Mouse (Mus musculus) hindbrain, embryonic 10.5 days (tissue): ENCODE measurements around the gene Inpp5a. TPM values are rescaled to one million over a fixed set of nuclear protein-coding genes. Genes with fewer than 3 reads are reported as not detected.

Experiments used
- DNase-seq: peaks from one replicate; pipeline ENCODE4 v3.0.0-alpha.2; 2017; ENCODE audit warnings: low spot score
- H3K27ac ChIP-seq: fragments of 300-500 bp; sonication (generic); 2 replicates; pipeline ENCODE4 v1.5.1; 2016; ENCODE audit warnings: mild to moderate bottlenecking, moderate library complexity
- H3K27me3 ChIP-seq: fragments of 300-500 bp; sonication (generic); 2 replicates; pipeline ENCODE4 v1.6.1; 2016; ENCODE audit warnings: mild to moderate bottlenecking; ENCODE audit not compliant: poor library complexity, insufficient read depth, severe bottlenecking
- H3K36me3 ChIP-seq: fragments of 300-500 bp; sonication (generic); 2 replicates; pipeline ENCODE4 v1.6.1; 2016; ENCODE audit warnings: mild to moderate bottlenecking, moderate library complexity
- H3K4me1 ChIP-seq: fragments of 300-500 bp; sonication (generic); replicated peaks from 2 replicates; pipeline ENCODE4 v1.6.1; 2016; ENCODE audit warnings: mild to moderate bottlenecking
- H3K4me3 ChIP-seq: fragments of 300-500 bp; sonication (generic); 2 replicates; pipeline ENCODE4 v1.5.1; 2016; ENCODE audit warnings: mild to moderate bottlenecking, moderate library complexity
- H3K9me3 ChIP-seq: fragments of 300-500 bp; sonication (generic); 2 replicates; pipeline ENCODE4 v1.6.1; 2016; ENCODE audit warnings: mild to moderate bottlenecking, moderate library complexity
- WGBS: fragments of 180-500 bp; shearing (Covaris S2); methylation state at CpG from one replicate; pipeline ENCODE4 v1.1.7; 2016; 5-methylcytosine and 5-hydroxymethylcytosine counted together
- polyA plus RNA-seq: library from polyadenylated mRNA; unstranded; fragments of >200 nt; fragmentation: Nextera tagmentation; extraction: Ambion mirVana; gene quantifications from 2 replicates; pipeline ENCODE4 v1.2.1, GENCODE M21; 2016

Inpp5a gene
- polyA plus RNA-seq, 1 experiment from 2014 or later = 19.0 TPM

DNA sequence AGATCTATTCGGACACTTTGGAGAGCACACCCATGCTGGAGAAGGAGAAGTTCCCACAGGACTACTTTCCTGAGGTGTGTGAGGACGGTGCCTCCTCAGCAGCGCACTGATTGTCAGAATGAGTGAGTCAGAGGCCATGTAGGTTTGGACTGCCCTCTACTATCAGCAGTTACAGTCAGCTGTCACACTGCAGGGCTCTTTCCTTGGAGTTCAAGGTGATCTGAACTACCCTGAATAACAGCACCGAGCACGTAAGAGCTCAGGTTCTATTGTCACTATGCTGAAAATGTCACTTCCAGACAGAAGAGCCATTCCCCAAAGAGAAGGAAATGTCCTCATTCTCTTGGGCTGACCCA lies 127.7 kb downstream of the Inpp5a start:
- WGBS = 95% methylated on average over 5 of the region's 5 CpGs
- Histone ChIP-seq H3K27me3 (peaks cover 95% of the 10 kb centered on the region), H3K4me3 (no peak overlapping the region), H3K27ac (no peak overlapping the region), H3K36me3 (peaks cover 8% of the 10 kb centered on the region; the same call in 1 of the 2 replicates), H3K9me3 (no peaks in the 10 kb centered on the region), H3K4me1 (0 out of 2 replicates have a peak, but pooled peaks cover 3% of the 10 kb centered on the region)
- no peak for DNase-seq

GRCm38 (mm10) chr7:139518352-139518751 lies 129.4 kb downstream of the Inpp5a start:
- 79% methylated on average over 3 of the region's 3 CpGs for WGBS
- H3K4me1 ChIP-seq = peaks cover 10% of the 10 kb centered on the region; the same call in 1 of the 2 replicates
- no peak for DNase-seq
- peaks cover 8% of the 10 kb centered on the region; the same call in 1 of the 2 replicates for H3K36me3 ChIP-seq
- peaks cover 99% of the 10 kb centered on the region for H3K27me3 ChIP-seq
- no peak overlapping the region for H3K27ac ChIP-seq
- H3K9me3 ChIP-seq = no peaks in the 10 kb centered on the region
- H3K4me3 ChIP-seq = no peak overlapping the region

DNA sequence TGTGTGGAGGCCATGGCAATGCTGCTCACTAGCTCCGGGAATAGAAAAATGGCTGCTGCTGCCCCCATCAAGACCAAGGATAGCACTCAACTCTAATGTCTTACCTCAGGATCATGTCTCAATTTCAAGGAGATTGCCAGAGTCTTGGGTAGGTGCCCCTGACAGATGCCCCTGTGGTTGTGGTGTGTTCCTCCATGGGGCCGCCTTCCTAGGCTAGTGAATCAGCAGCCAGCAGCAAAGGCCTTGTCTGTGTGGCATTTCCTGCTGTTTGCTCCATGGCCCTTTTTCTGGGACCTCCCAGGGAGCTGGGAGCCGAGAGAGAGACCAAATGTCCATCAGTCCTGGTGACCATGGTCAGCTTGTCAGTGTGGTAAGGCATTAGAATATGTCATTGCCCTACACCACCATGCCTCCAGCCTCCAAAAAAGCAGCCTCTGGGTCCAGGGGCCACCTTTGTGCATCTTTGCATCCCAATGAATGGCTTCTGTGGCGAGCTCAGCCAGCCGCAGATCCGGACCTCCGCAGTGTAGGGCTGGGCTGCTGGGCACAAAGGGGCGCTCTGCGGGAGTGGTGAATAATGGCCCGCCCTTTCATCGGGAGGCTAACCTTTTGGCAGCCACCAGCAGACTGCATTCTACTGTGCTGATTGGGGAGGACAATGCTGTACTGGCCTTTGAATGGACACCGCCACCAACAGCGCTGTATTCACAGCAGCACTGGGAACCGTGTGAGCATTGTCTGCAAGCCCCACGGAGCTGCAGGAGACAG lies 139.6 kb downstream of the Inpp5a start:
- H3K27ac ChIP-seq = peak overlapping the region; percentile 77
- H3K9me3 ChIP-seq = no peaks in the 10 kb centered on the region
- H3K36me3 ChIP-seq = peaks cover 28% of the 10 kb centered on the region
- WGBS = 11% methylated on average over 15 of the region's 15 CpGs
- peak; percentile 90 for DNase-seq
- H3K4me3 ChIP-seq = 0 out of 2 replicates have a peak overlapping the region, but pooled peaks have one; percentile 13
- peaks cover 51% of the 10 kb centered on the region for H3K4me1 ChIP-seq
- peaks cover 99% of the 10 kb centered on the region for H3K27me3 ChIP-seq

DNA sequence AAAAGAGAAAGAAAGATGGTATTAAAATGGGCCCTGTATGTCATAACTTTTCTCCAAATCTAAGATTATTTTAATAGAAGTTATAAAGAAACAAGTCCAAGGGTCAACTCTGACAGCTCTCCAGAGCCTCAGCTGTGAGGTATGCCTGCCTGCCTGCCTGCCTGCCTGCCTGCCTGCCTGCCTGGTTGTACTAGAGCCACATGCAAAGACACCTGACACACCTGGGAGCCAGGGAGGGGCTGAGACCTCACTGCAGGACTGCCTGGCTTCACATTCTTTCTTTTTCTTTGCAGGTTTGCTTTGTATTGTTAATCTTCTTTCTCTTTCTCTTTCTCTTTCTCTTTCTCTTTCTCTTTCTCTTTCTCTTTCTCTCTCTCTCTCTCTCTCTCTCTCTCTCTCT lies 140.3 kb downstream of the Inpp5a start:
- H3K27ac ChIP-seq = peak overlapping the region; percentile 77
- no peaks in the 10 kb centered on the region for H3K9me3 ChIP-seq
- 0 out of 2 replicates have a peak overlapping the region, but pooled peaks have one; percentile 13 for H3K4me3 ChIP-seq
- peaks cover 25% of the 10 kb centered on the region for H3K36me3 ChIP-seq
- peaks cover 99% of the 10 kb centered on the region for H3K27me3 ChIP-seq
- no peak for DNase-seq
- H3K4me1 ChIP-seq = peaks cover 51% of the 10 kb centered on the region

- Histone ChIP-seq H3K27me3 (peaks cover 99% of the 10 kb centered on the region), H3K27ac (peak overlapping the region; percentile 71), H3K4me1 (peaks cover 51% of the 10 kb centered on the region), H3K4me3 (no peak overlapping the region), H3K36me3 (peaks cover 17% of the 10 kb centered on the region), H3K9me3 (no peaks in the 10 kb centered on the region)
- 38% methylated on average over 16 of the region's 16 CpGs for WGBS
- peak; percentile 66 for DNase-seq
Measured at GRCm38 (mm10) chr7:139530591-139531427, 141.9 kb downstream of the Inpp5a start.

GRCm38 (mm10) chr7:139531428-139531801 lies 142.5 kb downstream of the Inpp5a start:
- Histone ChIP-seq H3K9me3 (no peaks in the 10 kb centered on the region), H3K27me3 (peaks cover 99% of the 10 kb centered on the region), H3K36me3 (peaks cover 11% of the 10 kb centered on the region), H3K4me1 (peaks cover 51% of the 10 kb centered on the region), H3K27ac (peak overlapping the region; percentile 71; the same call in 1 of the 2 replicates), H3K4me3 (no peak overlapping the region)
- WGBS = 66% methylated on average over 4 of the region's 4 CpGs
- DNase-seq = no peak

GRCm38 (mm10) chr7:139536331-139536730 lies 147.4 kb downstream of the Inpp5a start:
- Histone ChIP-seq H3K4me3 (no peak overlapping the region), H3K27me3 (peaks cover 100% of the 10 kb centered on the region), H3K27ac (no peak overlapping the region), H3K36me3 (peaks cover 8% of the 10 kb centered on the region; the same call in 1 of the 2 replicates), H3K4me1 (peaks cover 8% of the 10 kb centered on the region), H3K9me3 (no peaks in the 10 kb centered on the region)
- DNase-seq = no peak
- WGBS = 87% methylated on average over 5 of the region's 5 CpGs

DNA sequence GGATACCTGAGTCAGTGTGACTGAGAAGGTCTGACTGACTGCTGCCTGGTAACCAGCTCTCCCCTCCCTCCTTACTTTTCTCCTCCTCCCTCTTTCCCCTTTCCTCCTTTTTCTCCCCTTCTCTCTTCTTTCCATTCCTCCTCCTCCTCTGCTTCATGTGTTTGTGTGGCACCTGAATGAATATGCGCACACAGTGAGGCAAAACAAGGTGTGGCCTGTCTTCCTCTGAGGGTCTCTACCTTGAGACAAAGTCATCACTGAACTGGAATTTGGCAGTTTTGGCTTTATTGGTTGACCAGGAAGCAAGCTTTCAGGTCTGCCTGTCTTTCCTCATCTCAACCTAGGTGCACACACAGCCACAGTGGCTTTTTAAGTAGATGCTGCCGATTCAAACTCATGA lies 147.9 kb downstream of the Inpp5a start:
- Histone ChIP-seq H3K27me3 (peaks cover 100% of the 10 kb centered on the region), H3K4me3 (no peak overlapping the region), H3K36me3 (peaks cover 8% of the 10 kb centered on the region; the same call in 1 of the 2 replicates), H3K27ac (no peak overlapping the region), H3K9me3 (no peaks in the 10 kb centered on the region), H3K4me1 (peaks cover 3% of the 10 kb centered on the region)
- DNase-seq = no peak
- WGBS = 95% methylated on average over 2 of the region's 2 CpGs

DNA sequence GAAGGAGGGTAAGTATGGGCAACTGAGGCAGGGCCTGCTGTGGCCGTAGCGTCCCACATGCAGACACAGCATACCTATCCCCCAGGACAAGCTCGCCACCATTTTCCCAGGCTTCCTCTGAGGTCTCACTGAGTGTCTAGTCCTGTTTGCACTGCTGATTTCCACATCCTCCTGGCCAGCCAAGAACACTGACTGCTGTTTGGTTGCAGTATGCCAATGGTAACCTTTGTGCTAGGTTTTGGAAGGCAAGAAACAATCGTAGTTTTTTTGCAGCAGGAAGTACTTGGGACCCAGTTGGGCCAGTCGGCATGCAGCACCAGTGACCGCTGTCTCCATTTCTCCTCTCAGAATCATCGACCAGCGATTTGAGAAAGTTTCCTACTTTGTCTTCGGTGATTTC lies 148.9 kb downstream of the Inpp5a start:
- WGBS = 91% methylated on average over 9 of the region's 9 CpGs

GRCm38 (mm10) chr7:139538541-139538940 lies 149.6 kb downstream of the Inpp5a start:
- peaks cover 100% of the 10 kb centered on the region for H3K27me3 ChIP-seq
- H3K4me1 ChIP-seq = no peaks in the 10 kb centered on the region
- no peaks in the 10 kb centered on the region for H3K9me3 ChIP-seq
- 86% methylated on average over 2 of the region's 2 CpGs for WGBS
- H3K4me3 ChIP-seq = no peak overlapping the region
- H3K36me3 ChIP-seq = peaks cover 9% of the 10 kb centered on the region; the same call in 1 of the 2 replicates
- DNase-seq = no peak
- H3K27ac ChIP-seq = no peak overlapping the region

More for the DNA sequence above, 148.9 kb downstream of the Inpp5a start:
- H3K4me3 ChIP-seq = no peak overlapping the region
- no peak for DNase-seq
- peaks cover 100% of the 10 kb centered on the region for H3K27me3 ChIP-seq
- H3K36me3 ChIP-seq = peaks cover 8% of the 10 kb centered on the region; the same call in 1 of the 2 replicates
- H3K4me1 ChIP-seq = no peaks in the 10 kb centered on the region
- H3K27ac ChIP-seq = no peak overlapping the region
- H3K9me3 ChIP-seq = no peaks in the 10 kb centered on the region

DNA sequence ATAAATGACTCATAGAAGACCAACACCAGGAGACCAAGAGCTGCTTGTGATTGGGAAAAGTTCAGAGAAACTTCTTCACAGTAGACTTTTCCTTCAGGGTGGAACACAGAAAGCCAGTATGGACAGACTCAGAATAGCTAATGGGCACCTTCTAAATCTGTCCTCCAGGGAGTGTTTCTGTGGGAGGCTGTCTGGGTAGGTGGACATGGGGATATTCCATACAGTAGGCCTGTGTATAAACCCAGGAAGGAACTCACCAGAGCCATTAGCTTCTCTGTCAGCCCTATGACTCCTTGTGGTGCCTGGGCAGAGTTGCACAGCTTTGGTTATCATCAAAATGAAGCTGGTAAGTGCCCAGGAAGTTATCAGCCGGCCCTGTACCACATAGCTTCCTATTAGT lies 151.7 kb downstream of the Inpp5a start:
- Histone ChIP-seq H3K36me3 (peaks cover 9% of the 10 kb centered on the region; the same call in 1 of the 2 replicates), H3K27me3 (peaks cover 100% of the 10 kb centered on the region), H3K4me3 (no peak overlapping the region), H3K4me1 (peaks cover 18% of the 10 kb centered on the region), H3K9me3 (no peaks in the 10 kb centered on the region), H3K27ac (no peak overlapping the region)
- no peak for DNase-seq
- 75% methylated on average over 1 of the region's 1 CpGs for WGBS

GRCm38 (mm10) chr7:139541422-139541821 lies 152.5 kb downstream of the Inpp5a start:
- Histone ChIP-seq H3K4me3 (no peak overlapping the region), H3K4me1 (peaks cover 23% of the 10 kb centered on the region), H3K27ac (no peak overlapping the region), H3K27me3 (peaks cover 100% of the 10 kb centered on the region), H3K9me3 (no peaks in the 10 kb centered on the region), H3K36me3 (peaks cover 9% of the 10 kb centered on the region; the same call in 1 of the 2 replicates)
- WGBS = 88% methylated on average over 6 of the region's 6 CpGs
- no peak for DNase-seq
